Mouse (Mus musculus) midbrain, embryonic 12.5 days (tissue): ENCODE measurements at regions not wholly inside any gene's neighbourhood (a gene's known extent, or its start where the extent isn't known, plus 50 kb on each side); places are given as distances from the start of the nearest gene placed in this dataset.

Experiments
- ATAC-seq: fragments of 200-750 bp; cut with Nextera tagmentation; 2 replicates; pipeline ENCODE4 v1.8.0; 2017; ENCODE audit warnings: low read depth, moderate TSS enrichment, moderate library complexity; ENCODE audit not compliant: low FRiP score
- H3K27ac ChIP-seq: fragments of 300-500 bp; sonication (generic); replicated peaks from 2 replicates; pipeline ENCODE4 v1.5.1; 2016; ENCODE audit warnings: mild to moderate bottlenecking
- H3K27me3 ChIP-seq: fragments of 300-500 bp; sonication (generic); 2 replicates; pipeline ENCODE4 v1.6.1; 2016; ENCODE audit warnings: mild to moderate bottlenecking
- H3K36me3 ChIP-seq: fragments of 300-500 bp; sonication (generic); 2 replicates; pipeline ENCODE4 v1.6.1; 2016
- H3K4me1 ChIP-seq: fragments of 300-500 bp; sonication (generic); 2 replicates; pipeline ENCODE4 v1.6.1; 2016
- H3K4me2 ChIP-seq: fragments of 300-500 bp; sonication (generic); replicated peaks from 2 replicates; pipeline ENCODE4 v1.6.1; 2016; ENCODE audit warnings: mild to moderate bottlenecking, moderate library complexity
- H3K4me3 ChIP-seq: fragments of 300-500 bp; sonication (generic); 2 replicates; pipeline ENCODE4 v1.5.1; 2016; ENCODE audit warnings: mild to moderate bottlenecking
- H3K9ac ChIP-seq: fragments of 300-500 bp; sonication (generic); replicated peaks from 2 replicates; pipeline ENCODE4 v1.6.1; 2016; ENCODE audit warnings: mild to moderate bottlenecking, moderate library complexity
- H3K9me3 ChIP-seq: fragments of 300-500 bp; sonication (generic); 2 replicates; pipeline ENCODE4 v1.6.1; 2016; ENCODE audit warnings: mild to moderate bottlenecking
- WGBS: fragments of 180-500 bp; shearing (Covaris S2); methylation state at CpG from one replicate; pipeline ENCODE4 v1.1.7; 2016; 5-methylcytosine and 5-hydroxymethylcytosine counted together

DNA sequence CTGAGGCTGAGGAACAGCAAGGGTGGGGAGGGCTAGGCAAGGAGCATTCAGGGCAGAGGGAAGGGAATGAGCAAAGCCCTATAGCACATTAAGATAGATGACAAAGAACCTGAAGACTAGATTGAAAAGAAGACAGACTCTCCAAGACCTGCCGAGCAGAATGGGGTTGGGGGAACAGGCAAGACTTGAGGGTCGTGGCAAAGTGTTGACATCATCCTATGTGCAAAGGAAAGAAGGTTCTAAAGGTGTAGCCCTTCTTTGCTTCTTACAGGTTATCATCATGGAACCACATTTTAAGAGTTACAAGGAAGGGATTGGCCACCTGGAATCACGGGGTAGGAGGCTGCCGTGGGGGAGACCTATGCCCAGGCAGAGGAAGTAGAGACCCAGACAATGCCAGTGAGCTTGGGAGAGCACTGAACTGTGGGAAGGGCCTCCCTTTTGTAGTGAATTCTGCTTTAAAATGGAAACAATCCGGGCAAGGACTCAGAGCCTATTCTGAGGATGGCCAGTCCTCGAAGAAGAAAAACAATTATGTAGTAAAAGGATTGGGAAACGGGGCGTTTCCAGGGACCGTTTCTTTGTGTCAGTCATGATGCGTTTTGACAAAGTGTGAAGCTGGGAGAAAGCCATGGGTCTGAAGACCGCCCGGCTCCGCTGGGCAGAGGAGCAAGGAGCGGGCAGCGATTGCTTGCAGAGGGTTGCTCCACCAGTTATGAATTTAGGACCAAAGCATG is 55.5 kb upstream of the Cox10 start:
- 42% methylated on average over 15 of the region's 15 CpGs for WGBS
- no peak overlapping the region for H3K9ac ChIP-seq
- H3K27ac ChIP-seq: peak overlapping the region; percentile 86
- no peak overlapping the region for H3K4me3 ChIP-seq
- H3K36me3 ChIP-seq: no peaks in the 10 kb centered on the region
- ATAC-seq: peak; percentile 93
- H3K27me3 ChIP-seq: peaks cover 3% of the 10 kb centered on the region; the same call in 1 of the 2 replicates
- peaks cover 5% of the 10 kb centered on the region; the same call in 1 of the 2 replicates for H3K4me1 ChIP-seq
- H3K9me3 ChIP-seq: no peaks in the 10 kb centered on the region
- H3K4me2 ChIP-seq: no peak overlapping the region
